ENCODE assay signal across 25 mouse cellular contexts in the genomic region with DNA sequence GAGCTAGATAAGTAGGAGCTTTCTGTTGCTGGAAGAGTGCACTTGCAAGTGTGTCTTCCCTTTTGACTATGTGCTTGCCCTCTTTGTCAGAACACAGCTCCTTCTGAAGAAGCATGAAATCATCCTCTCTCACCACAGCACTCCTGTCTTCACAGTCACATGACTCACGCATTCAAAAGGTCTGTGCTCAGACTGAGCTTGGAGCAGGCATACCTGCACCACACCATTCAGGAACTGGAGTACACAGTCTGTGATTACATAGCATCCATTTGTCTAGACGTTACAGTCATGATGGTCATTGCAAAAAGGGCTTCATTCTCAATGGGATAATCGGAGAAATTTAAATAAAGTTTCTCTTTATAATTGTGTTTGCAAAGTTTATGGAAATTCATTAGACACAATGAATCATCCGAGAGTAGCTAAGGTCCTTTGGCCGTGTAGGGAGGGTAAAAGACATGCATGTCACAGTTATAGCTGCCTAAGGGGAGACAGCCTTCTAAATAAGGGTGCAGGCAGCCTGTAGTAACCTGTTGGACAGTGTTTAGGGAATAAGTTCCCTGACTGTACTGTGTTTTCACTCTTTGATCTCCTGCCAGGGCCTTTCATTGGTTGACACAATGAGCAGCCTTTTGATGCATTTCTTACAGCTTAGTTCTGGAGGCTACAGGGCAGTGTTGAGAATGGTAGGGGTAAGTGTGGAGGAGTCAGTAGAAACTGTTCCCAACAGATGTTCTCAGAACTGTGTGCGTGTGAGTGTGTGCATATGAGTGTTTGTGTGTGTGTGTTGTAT.
DNase-seq lines count a peak whose midpoint lies in the region; ATAC-seq lines count a peak whose summit lies in the region.
"Had no signal": no experiment of that assay in that cellular context is flagged by ENCODE, and none has a peak within 500 bp of the region (broad histone marks: within the 10 kb centered on the region; RNA-seq: fewer than 3 reads in every experiment).

No protein-coding gene starts in this region.

- 0 out of 2 replicates have a peak overlapping the region, but pooled peaks have one; percentile 30 for H3K27ac ChIP-seq in embryonic facial prominence, embryonic 12.5 days
- H3K27ac ChIP-seq in embryonic facial prominence, embryonic 10.5 days (replicated peaks), result no peak overlapping the region
- H3K27ac ChIP-seq in midbrain, embryonic 13.5 days, result no peak overlapping the region
- H3K27ac ChIP-seq in midbrain, embryonic 11.5 days (ENCODE audit: low read depth, low read length), result no peak overlapping the region
- 0 out of 2 replicates have a peak overlapping the region, but pooled peaks have one; percentile 2 for H3K27ac ChIP-seq in embryonic facial prominence, embryonic 15.5 days (replicated peaks)
- H3K27ac ChIP-seq: hindbrain, embryonic 12.5 days; intestine, embryonic 15.5 days; left cerebral cortex, adult 2 months; liver, embryonic 12.5 days; stomach, embryonic 15.5 days had no signal

- H3K4me1 ChIP-seq in embryonic facial prominence, embryonic 12.5 days, result no peaks in the 10 kb centered on the region
- H3K4me1 ChIP-seq in embryonic facial prominence, embryonic 10.5 days, result peaks cover 4% of the 10 kb centered on the region; the same call in 1 of the 2 replicates
- H3K4me1 ChIP-seq in midbrain, embryonic 13.5 days (replicated peaks), result peaks cover 19% of the 10 kb centered on the region; the same call in 1 of the 2 replicates
- no peaks in the 10 kb centered on the region for H3K4me1 ChIP-seq in midbrain, embryonic 11.5 days (ENCODE audit: control insufficient read depth, insufficient read depth, low read length)
- H3K4me1 ChIP-seq in embryonic facial prominence, embryonic 15.5 days, result no peaks in the 10 kb centered on the region
- H3K4me1 ChIP-seq: hindbrain, embryonic 12.5 days; intestine, embryonic 15.5 days; liver, embryonic 12.5 days; stomach, embryonic 15.5 days had no signal

- no peaks in the 10 kb centered on the region for H3K9me3 ChIP-seq in embryonic facial prominence, embryonic 12.5 days
- H3K9me3 ChIP-seq in embryonic facial prominence, embryonic 10.5 days, result no peaks in the 10 kb centered on the region
- H3K9me3 ChIP-seq in midbrain, embryonic 13.5 days, result no peaks in the 10 kb centered on the region
- H3K9me3 ChIP-seq in midbrain, embryonic 11.5 days (ENCODE audit: control insufficient read depth, low read length), result no peaks in the 10 kb centered on the region
- H3K9me3 ChIP-seq in embryonic facial prominence, embryonic 15.5 days (replicated peaks), result no peaks in the 10 kb centered on the region
- H3K9me3 ChIP-seq: hindbrain, embryonic 12.5 days; intestine, embryonic 15.5 days; liver, embryonic 12.5 days; stomach, embryonic 15.5 days had no signal

- no peak overlapping the region for H3K4me3 ChIP-seq in embryonic facial prominence, embryonic 12.5 days
- no peak overlapping the region for H3K4me3 ChIP-seq in embryonic facial prominence, embryonic 10.5 days
- no peak overlapping the region for H3K4me3 ChIP-seq in midbrain, embryonic 13.5 days (replicated peaks)
- no peak overlapping the region for H3K4me3 ChIP-seq in midbrain, embryonic 11.5 days (ENCODE audit: low read depth, low read length)
- H3K4me3 ChIP-seq in embryonic facial prominence, embryonic 15.5 days (replicated peaks), result no peak overlapping the region
- H3K4me3 ChIP-seq: hindbrain, embryonic 12.5 days; intestine, embryonic 15.5 days; left cerebral cortex, adult 2 months; liver, embryonic 12.5 days; myocyte; stomach, embryonic 15.5 days had no signal

- 81% methylated on average over 6 of the region's 6 CpGs for WGBS in embryonic facial prominence, embryonic 12.5 days
- 84% methylated on average over 6 of the region's 6 CpGs for WGBS in embryonic facial prominence, embryonic 10.5 days
- 77% methylated on average over 6 of the region's 6 CpGs for WGBS in midbrain, embryonic 13.5 days
- 89% methylated on average over 6 of the region's 6 CpGs for WGBS in midbrain, embryonic 11.5 days
- 62% methylated on average over 6 of the region's 6 CpGs for WGBS in embryonic facial prominence, embryonic 15.5 days

- no peaks in the 10 kb centered on the region for H3K36me3 ChIP-seq in embryonic facial prominence, embryonic 12.5 days
- no peaks in the 10 kb centered on the region for H3K36me3 ChIP-seq in embryonic facial prominence, embryonic 10.5 days (replicated peaks)
- H3K36me3 ChIP-seq in midbrain, embryonic 13.5 days, result no peaks in the 10 kb centered on the region
- no peaks in the 10 kb centered on the region for H3K36me3 ChIP-seq in midbrain, embryonic 11.5 days (ENCODE audit: control insufficient read depth, insufficient read depth, low read length)
- H3K36me3 ChIP-seq in embryonic facial prominence, embryonic 15.5 days, result no peaks in the 10 kb centered on the region
- H3K36me3 ChIP-seq: hindbrain, embryonic 12.5 days; intestine, embryonic 15.5 days; stomach, embryonic 15.5 days had no signal

- H3K4me2 ChIP-seq in embryonic facial prominence, embryonic 12.5 days (replicated peaks), result no peak overlapping the region
- no peak overlapping the region for H3K4me2 ChIP-seq in midbrain, embryonic 13.5 days (replicated peaks)
- no peak overlapping the region for H3K4me2 ChIP-seq in midbrain, embryonic 11.5 days
- no peak overlapping the region for H3K4me2 ChIP-seq in embryonic facial prominence, embryonic 15.5 days (replicated peaks)
- H3K4me2 ChIP-seq: heart, embryonic 11.5 days; hindbrain, embryonic 12.5 days; intestine, embryonic 15.5 days; liver, embryonic 12.5 days; stomach, embryonic 15.5 days had no signal

- no peak for DNase-seq in embryonic facial prominence, embryonic 10.5 days (ENCODE audit: low spot score)
- DNase-seq in midbrain, embryonic 11.5 days (ENCODE audit: low spot score, missing footprints), result no peak
- DNase-seq in CD4-positive, CD25-positive, alpha-beta regulatory T cell, adult 2 months (ENCODE audit: low read depth, low spot score), result peak; percentile 12
- no peak for DNase-seq in natural killer cell, adult 2 months (ENCODE audit: low spot score in 2 of 2)
- DNase-seq in kidney, postnatal 10 days, result no peak
- DNase-seq: cerebellum, adult 18-20 months; heart, postnatal 14 days; kidney, postnatal 4 days; layer of hippocampus, adult 9-11 months; left cerebral cortex, postnatal 4 days; lung, adult 2 months; lung, postnatal 4 days; right cerebral cortex, postnatal 14 days; spleen, adult 18-20 months; thymus, postnatal 36 days had no signal

- H3K27me3 ChIP-seq in embryonic facial prominence, embryonic 12.5 days, result no peaks in the 10 kb centered on the region
- no peaks in the 10 kb centered on the region for H3K27me3 ChIP-seq in embryonic facial prominence, embryonic 10.5 days (replicated peaks; ENCODE audit: low read depth, poor library complexity, severe bottlenecking)
- H3K27me3 ChIP-seq in midbrain, embryonic 13.5 days, result no peaks in the 10 kb centered on the region
- no peaks in the 10 kb centered on the region for H3K27me3 ChIP-seq in midbrain, embryonic 11.5 days (ENCODE audit: control insufficient read depth, insufficient read depth, low read length)
- no peaks in the 10 kb centered on the region for H3K27me3 ChIP-seq in embryonic facial prominence, embryonic 15.5 days
- H3K27me3 ChIP-seq: hindbrain, embryonic 12.5 days; intestine, embryonic 15.5 days; liver, embryonic 12.5 days; stomach, embryonic 15.5 days had no signal

- ATAC-seq in embryonic facial prominence, embryonic 12.5 days (ENCODE audit: insufficient number of reproducible peaks, insufficient read depth, low FRiP score, low TSS enrichment), result no peak
- 0 out of 2 replicates have a peak, but pooled peaks have one; percentile 48 for ATAC-seq in midbrain, embryonic 13.5 days
- ATAC-seq in midbrain, embryonic 11.5 days (ENCODE audit: low FRiP score), result no peak
- no peak for ATAC-seq in embryonic facial prominence, embryonic 15.5 days (ENCODE audit: insufficient number of reproducible peaks, low FRiP score, low TSS enrichment, low read depth)
- ATAC-seq: intestine, embryonic 15.5 days; liver, embryonic 12.5 days had no signal

- H3K9ac ChIP-seq in embryonic facial prominence, embryonic 12.5 days, result no peak overlapping the region
- H3K9ac ChIP-seq in midbrain, embryonic 13.5 days (replicated peaks), result no peak overlapping the region
- no peak overlapping the region for H3K9ac ChIP-seq in midbrain, embryonic 11.5 days (ENCODE audit: low read length)
- H3K9ac ChIP-seq in embryonic facial prominence, embryonic 15.5 days, result no peak overlapping the region
- H3K9ac ChIP-seq: hindbrain, embryonic 12.5 days; intestine, embryonic 15.5 days; liver, embryonic 12.5 days; stomach, embryonic 15.5 days had no signal

Comparison
In these comparisons a context has a peak if more than half of its experiments do, and no peak if none do; other contexts are left out.
1. H3K27ac ChIP-seq: peak in embryonic facial prominence, embryonic 12.5 days (single experiment) and embryonic facial prominence, embryonic 15.5 days (single experiment); none in embryonic facial prominence, embryonic 10.5 days (single experiment), midbrain, embryonic 13.5 days (single experiment) and midbrain, embryonic 11.5 days (single experiment).